In genomic region chr19:36775531-36775930, GRCm38 (mm10) we compare ENCODE assay signal across 21 mouse cellular contexts. TPM values are rescaled to one million over a fixed set of nuclear protein-coding genes. Genes with fewer than 3 reads are reported as not detected.
DNase-seq lines count a peak whose midpoint lies in the region.
"Had no signal": no experiment of that assay in that cellular context is flagged by ENCODE, and none has a peak within 500 bp of the region (broad histone marks: within the 10 kb centered on the region; RNA-seq: fewer than 3 reads in every experiment).

No protein-coding gene starts in this region.

- peak; percentile 11 for DNase-seq in adrenal gland, adult 2 months
- DNase-seq in adrenal gland, postnatal 25 days, result no peak
- peak; percentile 6 for DNase-seq in cerebellum, adult 8-10 months
- no peak for DNase-seq in cerebellum, postnatal 4 days (ENCODE audit: low spot score in 2 of 2)
- DNase-seq in fat pad, adult 2 months (ENCODE audit: extremely low read depth, low read depth, low spot score), result peak; percentile 62
- peak; percentile 82 for DNase-seq in gastrocnemius, postnatal 25 days
- DNase-seq in adipocyte (ENCODE audit: low spot score), result no peak
- no peak for DNase-seq in left cerebral cortex, adult 8-10 months (ENCODE audit: low spot score in 2 of 2)
- DNase-seq: heart, postnatal 14 days; kidney, adult 18-20 months; kidney, postnatal 25 days; lung, postnatal 36 days; right cerebral cortex, postnatal 25 days; spleen, adult 18-20 months; thymus, postnatal 14 days had no signal

RNA-seq across cellular contexts. Expression of gene Ppp1r3c, which starts 39.1 kb away (rescaled TPM):
- total RNA-seq in adrenal gland, adult 2 months (2021), result 10 to 100 TPM; 20.2 to 43.2 TPM
- 3.1 and 3.9 TPM in 2 replicates for polyA plus RNA-seq in adrenal gland, adult 2 months (2012; rRNA removed)
- total RNA-seq in adrenal gland, postnatal 25 days (2021), result 11.1 and 18.4 TPM in 2 replicates
- total RNA-seq in gastrocnemius, postnatal 25 days (2021), result 100 to 1,000 TPM; 219 to 491 TPM
- total RNA-seq in left cerebral cortex, adult 8-10 months (2022), result 10 to 100 TPM; 44.9 to 49.2 (median 46.9) TPM
- total RNA-seq: CH12.LX; megakaryocyte, adult 5-6 weeks; neutrophil, adult 5-6 weeks had no signal
- polyA plus RNA-seq: activated CD4-positive, CD25-positive, alpha-beta regulatory T cell, adult 4 months; C2C12; inflammation-experienced regulatory T-cells, adult 6 months had no signal

RNA-seq across cellular contexts. Expression of gene Tnks2, which starts 58.5 kb away (rescaled TPM):
- 10 to 100 TPM; 86.4 to 99.1 TPM for total RNA-seq in adrenal gland, adult 2 months (2021)
- 14.6 and 17.4 TPM in 2 replicates for polyA plus RNA-seq in adrenal gland, adult 2 months (2012; rRNA removed)
- total RNA-seq in adrenal gland, postnatal 25 days (2021), result 109 and 135 TPM in 2 replicates
- 100 to 1,000 TPM; 119 to 131 TPM for total RNA-seq in gastrocnemius, postnatal 25 days (2021)
- total RNA-seq in left cerebral cortex, adult 8-10 months (2022), result 100 to 1,000 TPM; 105 to 124 (median 108) TPM

Comparison
In these comparisons a context has a peak if more than half of its experiments do, and no peak if none do; other contexts are left out.
1. DNase-seq: peak in adrenal gland, adult 2 months (single experiment), cerebellum, adult 8-10 months (single experiment), fat pad, adult 2 months (single experiment) and gastrocnemius, postnatal 25 days (single experiment); none in adrenal gland, postnatal 25 days (single experiment), cerebellum, postnatal 4 days (0 of 2), adipocyte (single experiment) and left cerebral cortex, adult 8-10 months (0 of 2).
2. RNA of gene Ppp1r3c, which starts 39.1 kb away (total RNA-seq): 219 to 491 TPM in gastrocnemius, postnatal 25 days; 44.9 to 49.2 TPM in left cerebral cortex, adult 8-10 months, 20.2 to 43.2 TPM in adrenal gland, adult 2 months and 11.1 to 18.4 TPM in adrenal gland, postnatal 25 days; every median in the first group is over 4 times any median in the second.